Mouse (Mus musculus): Measurements from ENCODE around the gene Etv5. TPM values are rescaled to one million over a fixed set of nuclear protein-coding genes. Genes with fewer than 3 reads are reported as not detected.

Gene Etv5
- polyA plus RNA-seq, 1 experiment: 6.5 TPM

DNA sequence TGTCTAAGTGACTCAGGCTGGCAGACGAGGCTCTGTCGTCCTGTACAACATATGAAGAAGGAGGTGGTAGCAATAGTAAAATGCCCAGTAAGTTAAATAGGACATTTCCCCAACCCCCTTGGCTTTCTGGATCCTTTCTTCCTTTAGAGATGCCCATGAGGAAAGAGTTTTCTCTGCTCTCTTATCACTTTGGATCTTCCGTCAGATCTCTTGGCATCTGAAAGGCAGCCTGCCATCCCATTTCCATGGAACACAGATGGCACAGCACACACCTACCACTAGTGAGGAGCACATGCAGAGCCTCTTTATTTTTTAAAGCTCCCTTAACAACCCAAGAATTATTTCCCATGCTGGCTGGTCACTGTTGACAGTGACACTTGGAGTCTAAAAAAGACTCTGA, 22.7 kb upstream of the Etv5 start:
- 40% methylated on average over 3 of the region's 3 CpGs for WGBS
- TF ChIP-seq POLR2A (IDR thresholded peaks at IDR 0.05; ENCODE audit: low read depth, low read length): no peak
- no peak for TF ChIP-seq CTCF (IDR thresholded peaks at IDR 0.05; ENCODE audit: extremely low read depth, insufficient read depth, insufficient read length, insufficient replicate concordance)
- Histone ChIP-seq H3K27ac (ENCODE audit: insufficient read depth, low read length) (no peak overlapping the region), H3K4me1 (ENCODE audit: control insufficient read depth, insufficient read depth, insufficient read length) (no peaks in the 10 kb centered on the region), H3K27me3 (ENCODE audit: control insufficient read depth, insufficient read depth, low read length) (no peaks in the 10 kb centered on the region), H3K4me3 (ENCODE audit: extremely low read depth, insufficient read depth, insufficient read length) (no peak overlapping the region), H3K36me3 (ENCODE audit: control insufficient read depth, insufficient read depth, low read length) (no peaks in the 10 kb centered on the region)
- no peak for DNase-seq (ENCODE audit: low read depth in 1 of 2, low spot score in 2 of 2)

GRCm38 (mm10) chr16:22461728-22462127, 22.2 kb upstream of the Etv5 start:
- no peak for TF ChIP-seq POLR2A (IDR thresholded peaks at IDR 0.05; ENCODE audit: low read depth, low read length)
- no peak for TF ChIP-seq CTCF (IDR thresholded peaks at IDR 0.05; ENCODE audit: extremely low read depth, insufficient read depth, insufficient read length, insufficient replicate concordance)
- no peaks in the 10 kb centered on the region for H3K36me3 ChIP-seq (ENCODE audit: control insufficient read depth, insufficient read depth, low read length)
- DNase-seq (ENCODE audit: low read depth in 1 of 2, low spot score in 2 of 2): no peak
- H3K4me3 ChIP-seq (ENCODE audit: extremely low read depth, insufficient read depth, insufficient read length): no peak overlapping the region
- H3K4me1 ChIP-seq (ENCODE audit: control insufficient read depth, insufficient read depth, insufficient read length): no peaks in the 10 kb centered on the region
- no peaks in the 10 kb centered on the region for H3K27me3 ChIP-seq (ENCODE audit: control insufficient read depth, insufficient read depth, low read length)
- H3K27ac ChIP-seq (ENCODE audit: insufficient read depth, low read length): no peak overlapping the region
- 12% methylated on average over 6 of the region's 6 CpGs for WGBS

GRCm38 (mm10) chr16:22460960-22461359, 21.4 kb upstream of the Etv5 start:
- H3K27ac ChIP-seq (ENCODE audit: insufficient read depth, low read length): no peak overlapping the region
- TF ChIP-seq POLR2A (IDR thresholded peaks at IDR 0.05; ENCODE audit: low read depth, low read length): no peak
- no peak for TF ChIP-seq CTCF (IDR thresholded peaks at IDR 0.05; ENCODE audit: extremely low read depth, insufficient read depth, insufficient read length, insufficient replicate concordance)
- H3K4me1 ChIP-seq (ENCODE audit: control insufficient read depth, insufficient read depth, insufficient read length): no peaks in the 10 kb centered on the region
- H3K27me3 ChIP-seq (ENCODE audit: control insufficient read depth, insufficient read depth, low read length): no peaks in the 10 kb centered on the region
- no peak for DNase-seq (ENCODE audit: low read depth in 1 of 2, low spot score in 2 of 2)
- 26% methylated on average over 1 of the region's 1 CpGs for WGBS
- H3K4me3 ChIP-seq (ENCODE audit: extremely low read depth, insufficient read depth, insufficient read length): no peak overlapping the region
- no peaks in the 10 kb centered on the region for H3K36me3 ChIP-seq (ENCODE audit: control insufficient read depth, insufficient read depth, low read length)

- DNase-seq (ENCODE audit: low read depth in 1 of 2, low spot score in 2 of 2): no peak
- no peaks in the 10 kb centered on the region for H3K4me1 ChIP-seq (ENCODE audit: control insufficient read depth, insufficient read depth, insufficient read length)
- no peaks in the 10 kb centered on the region for H3K36me3 ChIP-seq (ENCODE audit: control insufficient read depth, insufficient read depth, low read length)
- 95% methylated on average over 9 of the region's 9 CpGs for WGBS
- H3K4me3 ChIP-seq (ENCODE audit: extremely low read depth, insufficient read depth, insufficient read length): no peak overlapping the region
- no peaks in the 10 kb centered on the region for H3K27me3 ChIP-seq (ENCODE audit: control insufficient read depth, insufficient read depth, low read length)
- TF ChIP-seq CTCF (IDR thresholded peaks at IDR 0.05; ENCODE audit: extremely low read depth, insufficient read depth, insufficient read length, insufficient replicate concordance): no peak
- no peak for TF ChIP-seq POLR2A (IDR thresholded peaks at IDR 0.05; ENCODE audit: low read depth, low read length)
- no peak overlapping the region for H3K27ac ChIP-seq (ENCODE audit: insufficient read depth, low read length)
Measured at GRCm38 (mm10) chr16:22452082-22452481, 12.6 kb upstream of the Etv5 start.

DNA sequence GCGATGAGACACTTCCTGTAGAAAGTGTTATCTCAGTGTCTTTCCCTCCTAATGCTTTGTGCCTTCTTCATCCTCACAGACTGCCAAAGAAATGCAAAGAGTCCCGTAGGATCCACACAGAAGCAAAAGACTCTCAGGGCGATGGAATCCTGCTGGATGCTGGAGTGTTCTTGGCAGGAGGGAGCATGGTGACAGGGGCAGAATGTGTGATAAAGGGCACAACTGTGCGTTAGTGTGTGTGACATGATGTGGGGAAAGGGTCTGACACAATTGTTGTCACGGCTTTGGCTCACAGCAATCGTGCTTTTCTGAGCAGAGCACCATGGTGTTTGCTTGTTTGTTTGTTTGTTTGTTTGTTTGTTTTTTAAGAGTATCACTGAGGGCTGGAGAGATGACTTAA, 8.6 kb upstream of the Etv5 start:
- no peaks in the 10 kb centered on the region for H3K27me3 ChIP-seq (ENCODE audit: control insufficient read depth, insufficient read depth, low read length)
- WGBS: 89% methylated on average over 6 of the region's 6 CpGs
- DNase-seq (ENCODE audit: low read depth in 1 of 2, low spot score in 2 of 2): no peak

GRCm38 (mm10) chr16:22444786-22445185, 5.3 kb upstream of the Etv5 start:
- TF ChIP-seq CTCF (IDR thresholded peaks at IDR 0.05; ENCODE audit: extremely low read depth, insufficient read depth, insufficient read length, insufficient replicate concordance): no peak
- TF ChIP-seq POLR2A (IDR thresholded peaks at IDR 0.05; ENCODE audit: low read depth, low read length): no peak
- H3K4me1 ChIP-seq (ENCODE audit: control insufficient read depth, insufficient read depth, insufficient read length): peaks cover 13% of the 10 kb centered on the region; the same call in 1 of the 2 replicates
- H3K27me3 ChIP-seq (ENCODE audit: control insufficient read depth, insufficient read depth, low read length): no peaks in the 10 kb centered on the region
- no peak overlapping the region for H3K27ac ChIP-seq (ENCODE audit: insufficient read depth, low read length)
- no peak overlapping the region; the same call in 1 of the 2 replicates for H3K4me3 ChIP-seq (ENCODE audit: extremely low read depth, insufficient read depth, insufficient read length)
- 7% methylated on average over 6 of the region's 6 CpGs for WGBS
- DNase-seq (ENCODE audit: low read depth in 1 of 2, low spot score in 2 of 2): peak in 1 of 2 experiments; percentile 27
- H3K36me3 ChIP-seq (ENCODE audit: control insufficient read depth, insufficient read depth, low read length): no peaks in the 10 kb centered on the region

More for the DNA sequence above, 8.6 kb upstream of the Etv5 start:
- H3K27ac ChIP-seq (ENCODE audit: insufficient read depth, low read length): no peak overlapping the region
- TF ChIP-seq CTCF (IDR thresholded peaks at IDR 0.05; ENCODE audit: extremely low read depth, insufficient read depth, insufficient read length, insufficient replicate concordance): no peak
- no peak for TF ChIP-seq POLR2A (IDR thresholded peaks at IDR 0.05; ENCODE audit: low read depth, low read length)
- H3K4me3 ChIP-seq (ENCODE audit: extremely low read depth, insufficient read depth, insufficient read length): no peak overlapping the region
- peaks cover 8% of the 10 kb centered on the region; the same call in 1 of the 2 replicates for H3K4me1 ChIP-seq (ENCODE audit: control insufficient read depth, insufficient read depth, insufficient read length)
- no peaks in the 10 kb centered on the region for H3K36me3 ChIP-seq (ENCODE audit: control insufficient read depth, insufficient read depth, low read length)

GRCm38 (mm10) chr16:22442202-22442601, 2.7 kb upstream of the Etv5 start:
- Histone ChIP-seq H3K27me3 (ENCODE audit: control insufficient read depth, insufficient read depth, low read length) (0 out of 2 replicates have a peak, but pooled peaks cover 5% of the 10 kb centered on the region), H3K36me3 (ENCODE audit: control insufficient read depth, insufficient read depth, low read length) (no peaks in the 10 kb centered on the region), H3K4me3 (ENCODE audit: extremely low read depth, insufficient read depth, insufficient read length) (no peak overlapping the region), H3K4me1 (ENCODE audit: control insufficient read depth, insufficient read depth, insufficient read length) (peaks cover 14% of the 10 kb centered on the region; the same call in 1 of the 2 replicates), H3K27ac (ENCODE audit: insufficient read depth, low read length) (no peak overlapping the region)
- WGBS: 87% methylated on average over 7 of the region's 7 CpGs
- DNase-seq (ENCODE audit: low read depth in 1 of 2, low spot score in 2 of 2): no peak
- TF ChIP-seq POLR2A (IDR thresholded peaks at IDR 0.05; ENCODE audit: low read depth, low read length): no peak
- TF ChIP-seq CTCF (IDR thresholded peaks at IDR 0.05; ENCODE audit: extremely low read depth, insufficient read depth, insufficient read length, insufficient replicate concordance): no peak

Measured in spleen, adult 2 months (tissue).